Mouse (Mus musculus) embryonic facial prominence, embryonic 13.5 days (tissue): ENCODE results near the gene Btbd18. TPM values are rescaled to one million over a fixed set of nuclear protein-coding genes. Genes with fewer than 3 reads are reported as not detected.
"Not testable (repeated sequence)": the region's sequence is repeated elsewhere in the genome, so short reads cannot be mapped to it uniquely, and the experiment has no call there.

Experiments
- ATAC-seq: fragments of 200-750 bp; cut with Nextera tagmentation; 2 replicates; pipeline ENCODE4 v1.8.0; 2017; ENCODE audit warnings: low read depth; ENCODE audit not compliant: insufficient number of reproducible peaks, insufficient read depth, low FRiP score, low TSS enrichment
- H3K27ac ChIP-seq: fragments of 300-500 bp; sonication (generic); 2 replicates; pipeline ENCODE4 v1.5.1; 2015; ENCODE audit warnings: moderate library complexity, mild to moderate bottlenecking, inconsistent platforms
- H3K27me3 ChIP-seq: fragments of 300-500 bp; sonication (generic); 2 replicates; pipeline ENCODE4 v1.6.1; 2015; ENCODE audit warnings: mild to moderate bottlenecking, inconsistent platforms
- H3K36me3 ChIP-seq: fragments of 300-500 bp; sonication (generic); 2 replicates; pipeline ENCODE4 v1.6.1; 2015; ENCODE audit warnings: mild to moderate bottlenecking, inconsistent platforms
- H3K4me1 ChIP-seq: fragments of 300-500 bp; sonication (generic); 2 replicates; pipeline ENCODE4 v1.6.1; 2015; ENCODE audit warnings: inconsistent platforms
- H3K4me2 ChIP-seq: fragments of 300-500 bp; sonication (generic); 2 replicates; pipeline ENCODE4 v1.6.1; 2015; ENCODE audit warnings: moderate library complexity, mild to moderate bottlenecking, inconsistent platforms
- H3K4me3 ChIP-seq: fragments of 300-500 bp; sonication (generic); 2 replicates; pipeline ENCODE4 v1.5.1; 2015; ENCODE audit warnings: mild to moderate bottlenecking, inconsistent platforms
- H3K9ac ChIP-seq: fragments of 300-500 bp; sonication (generic); 2 replicates; pipeline ENCODE4 v1.6.1; 2015; ENCODE audit warnings: mild to moderate bottlenecking, inconsistent platforms
- H3K9me3 ChIP-seq: fragments of 300-500 bp; sonication (generic); 2 replicates; pipeline ENCODE4 v1.6.1; 2016; ENCODE audit warnings: inconsistent platforms
- WGBS: fragments of 180-500 bp; shearing (Covaris S2); methylation state at CpG from one replicate; pipeline ENCODE4 v1.1.7; 2015; ENCODE audit warnings: mixed read lengths; 5-methylcytosine and 5-hydroxymethylcytosine counted together
- polyA plus RNA-seq: library from polyadenylated mRNA; unstranded; fragments of >200 nt; fragmentation: Nextera tagmentation; extraction: Ambion mirVana; gene quantifications from 2 replicates; pipeline ENCODE4 v1.2.1, GENCODE M21; 2015

Gene Btbd18
- polyA plus RNA-seq, 1 experiment from 2014 or later = 0.41 TPM

DNA sequence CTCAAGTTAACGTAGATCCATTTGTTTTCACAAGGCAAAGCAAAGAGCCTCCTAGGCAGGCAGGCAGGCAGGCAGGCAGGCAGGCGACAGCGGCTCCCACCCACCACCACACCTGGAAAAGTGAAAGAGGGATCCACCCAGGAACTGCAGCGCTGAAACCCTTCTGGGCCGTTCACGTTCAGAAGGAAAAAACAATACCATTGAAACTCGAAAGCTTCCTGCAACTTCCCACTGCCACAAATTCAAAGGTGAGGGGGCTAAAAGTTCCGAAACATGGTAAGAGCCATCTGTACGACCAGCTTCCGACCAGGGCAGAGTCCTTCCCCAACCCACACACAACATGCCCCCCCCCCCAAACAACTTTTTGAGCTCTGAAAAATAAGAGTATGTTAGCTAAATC, 9.2 kb upstream of the Btbd18 start:
- ATAC-seq = no peak
- Histone ChIP-seq H3K4me2 (peak overlapping the region; percentile 73), H3K9ac (peak overlapping the region; percentile 87), H3K36me3 (no peaks in the 10 kb centered on the region), H3K4me1 (peaks cover 16% of the 10 kb centered on the region), H3K27ac (peak overlapping the region; percentile 99), H3K27me3 (no peaks in the 10 kb centered on the region), H3K4me3 (peak overlapping the region; percentile 72), H3K9me3 (no peaks in the 10 kb centered on the region)
- WGBS = under 1% methylated on average over 10 of the region's 10 CpGs

DNA sequence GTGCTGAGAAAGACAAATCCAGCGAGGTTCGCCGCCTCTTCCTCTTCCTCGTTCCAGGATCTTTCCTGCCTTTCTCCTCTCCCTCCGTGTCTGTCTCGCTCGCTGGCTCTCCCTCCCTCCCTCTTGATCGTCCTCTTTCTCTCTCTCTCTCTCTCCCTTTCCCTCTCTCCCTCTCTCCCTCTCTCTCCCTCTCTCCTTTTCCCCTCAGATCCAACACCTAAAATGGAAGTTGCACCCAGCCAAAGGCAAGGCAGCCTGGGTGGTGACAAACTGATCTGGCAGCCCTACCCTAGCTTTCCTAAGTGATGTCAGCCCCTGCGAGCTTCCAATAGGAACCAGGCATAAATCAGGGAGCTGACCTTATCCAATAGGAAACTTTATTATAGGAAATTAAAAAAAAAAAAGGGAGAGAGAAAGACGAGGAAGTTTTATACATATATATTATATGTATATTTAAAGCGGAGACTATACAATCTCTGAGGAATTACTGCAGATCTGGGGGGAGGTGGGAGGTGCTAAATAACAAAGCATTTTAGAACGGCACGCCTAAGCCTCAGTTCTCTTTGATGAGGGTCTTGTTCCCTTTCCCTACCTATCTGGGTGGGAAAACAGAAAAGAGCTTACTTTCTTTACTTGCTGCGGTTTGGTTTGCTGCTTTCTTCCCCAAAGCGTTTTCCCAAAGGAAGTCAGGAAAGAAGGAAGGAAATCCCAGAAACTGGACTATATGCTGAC, 8.2 kb upstream of the Btbd18 start, which contains the start of gene Ctnnd1:
Gene Ctnnd1, minus strand, starts transcription at position 302 of the 732 bp plus-strand sequence.
- Histone ChIP-seq H3K9me3 (no peaks in the 10 kb centered on the region), H3K9ac (peak within 1 kb of the TSS; percentile 87), H3K27me3 (no peaks in the 10 kb centered on the region), H3K4me3 (peak within 1 kb of the TSS; percentile 72), H3K4me1 (peaks cover 16% of the 10 kb centered on the region), H3K27ac (peak within 1 kb of the TSS; percentile 99), H3K4me2 (peak within 1 kb of the TSS; percentile 73), H3K36me3 (no peaks in the 10 kb centered on the region)
- WGBS = under 1% methylated on average over 15 of the region's 15 CpGs
- peak; percentile 97 for ATAC-seq

DNA sequence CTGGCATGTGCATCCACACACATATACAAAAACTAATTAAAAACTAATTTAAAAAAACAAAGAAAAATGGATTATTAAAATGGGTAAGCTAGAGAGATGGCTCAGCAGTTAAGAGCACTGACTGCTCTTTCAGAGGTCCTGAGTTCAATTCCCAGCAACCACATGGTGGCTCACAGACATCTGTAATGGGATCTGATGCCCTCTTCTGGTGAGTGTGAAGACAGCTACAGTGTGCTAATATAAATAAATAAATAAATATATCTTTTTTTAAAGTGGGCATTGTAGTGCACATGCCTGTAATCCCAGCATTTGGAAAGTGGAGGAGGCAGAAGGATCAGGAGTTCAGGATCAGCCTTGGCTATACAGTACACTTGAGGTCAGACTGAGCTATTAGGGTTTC, 5.5 kb upstream of the Btbd18 start:
- no peak overlapping the region for H3K4me3 ChIP-seq
- H3K27me3 ChIP-seq = no peaks in the 10 kb centered on the region
- H3K4me1 ChIP-seq = peaks cover 2% of the 10 kb centered on the region
- H3K9ac ChIP-seq = no peak overlapping the region
- no peak for ATAC-seq
- H3K27ac ChIP-seq = no peak overlapping the region
- H3K4me2 ChIP-seq = no peak overlapping the region
- no peaks in the 10 kb centered on the region for H3K9me3 ChIP-seq
- H3K36me3 ChIP-seq = no peaks in the 10 kb centered on the region

GRCm38 (mm10) chr2:84655864-84656263, 3.0 kb upstream of the Btbd18 start:
- no peaks in the 10 kb centered on the region for H3K27me3 ChIP-seq
- no peak overlapping the region for H3K27ac ChIP-seq
- H3K4me3 ChIP-seq = no peak overlapping the region
- no peaks in the 10 kb centered on the region for H3K9me3 ChIP-seq
- no peak overlapping the region for H3K9ac ChIP-seq
- H3K36me3 ChIP-seq = no peaks in the 10 kb centered on the region
- H3K4me2 ChIP-seq = no peak overlapping the region
- ATAC-seq = no peak
- 61% methylated on average over 1 of the region's 1 CpGs for WGBS
- no peaks in the 10 kb centered on the region for H3K4me1 ChIP-seq

DNA sequence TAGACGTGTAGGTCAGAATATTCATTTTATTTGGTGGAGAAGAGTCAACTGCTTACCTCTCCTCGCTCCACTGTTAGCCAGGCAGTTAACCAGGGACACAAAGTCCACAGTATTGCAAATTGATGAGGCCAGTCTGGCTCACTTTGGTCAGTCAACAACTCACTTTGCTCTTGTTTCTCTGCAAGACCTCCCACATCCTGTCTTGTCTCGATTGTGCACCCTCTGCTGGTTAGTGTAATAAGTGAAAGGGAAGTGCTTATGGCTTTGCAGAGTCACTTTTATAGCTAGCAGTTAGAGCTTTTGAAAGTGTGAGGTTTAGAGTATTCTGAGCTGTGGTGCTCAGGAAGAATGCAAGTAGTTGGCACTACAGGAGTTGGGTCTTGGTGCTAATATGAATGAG, 1.4 kb downstream of the Btbd18 start:
- Histone ChIP-seq H3K27ac (no peak overlapping the region), H3K9me3 (no peaks in the 10 kb centered on the region), H3K9ac (no peak overlapping the region), H3K4me1 (no peaks in the 10 kb centered on the region), H3K4me2 (no peak overlapping the region), H3K27me3 (no peaks in the 10 kb centered on the region), H3K4me3 (no peak overlapping the region), H3K36me3 (no peaks in the 10 kb centered on the region)
- WGBS = 63% methylated on average over 3 of the region's 3 CpGs
- ATAC-seq = no peak

DNA sequence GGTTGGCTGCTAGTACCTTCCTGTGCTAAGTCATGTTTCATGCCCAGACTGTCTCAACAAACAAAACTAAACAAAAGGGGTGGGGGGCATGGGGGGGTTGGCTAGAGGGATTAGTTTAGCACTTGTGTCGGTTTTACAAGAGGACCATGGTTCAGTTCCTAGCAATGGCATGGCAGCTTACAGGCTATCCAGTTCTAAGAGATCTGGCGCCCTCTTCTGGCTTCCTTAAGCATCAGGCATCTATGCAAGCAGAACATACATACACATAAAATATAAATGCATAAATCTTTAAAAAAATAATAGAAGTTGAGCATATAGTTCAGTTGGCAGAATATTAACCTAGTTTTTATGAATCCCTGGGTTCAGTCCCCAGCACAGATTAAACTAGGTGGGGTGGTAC, 4.0 kb downstream of the Btbd18 start:
- Histone ChIP-seq H3K9ac (no peak overlapping the region), H3K27me3 (no peaks in the 10 kb centered on the region), H3K36me3 (no peaks in the 10 kb centered on the region), H3K4me2 (no peak overlapping the region), H3K27ac (no peak overlapping the region), H3K9me3 (no peaks in the 10 kb centered on the region), H3K4me3 (no peak overlapping the region), H3K4me1 (no peaks in the 10 kb centered on the region)
- ATAC-seq = no peak
- 28% methylated on average over 2 of the region's 2 CpGs for WGBS

- WGBS = 64% methylated on average over 12 of the region's 12 CpGs
- Histone ChIP-seq H3K36me3 (peaks cover 14% of the 10 kb centered on the region), H3K9ac (no peak overlapping the region), H3K4me3 (no peak overlapping the region), H3K27me3 (no peaks in the 10 kb centered on the region), H3K4me1 (peaks cover 12% of the 10 kb centered on the region), H3K9me3 (no peaks in the 10 kb centered on the region), H3K4me2 (no peak overlapping the region), H3K27ac (0 out of 2 replicates have a peak overlapping the region, but pooled peaks have one; percentile 48)
- ATAC-seq = no peak
Measured at GRCm38 (mm10) chr2:84666081-84666480, 7.2 kb downstream of the Btbd18 start.

GRCm38 (mm10) chr2:84669828-84670568, 11.1 kb downstream of the Btbd18 start:
- Histone ChIP-seq H3K9ac (peak overlapping the region; percentile 96), H3K4me2 (peak overlapping the region; percentile 71), H3K9me3 (no peaks in the 10 kb centered on the region), H3K27me3 (no peaks in the 10 kb centered on the region), H3K4me3 (peak overlapping the region; percentile 91), H3K27ac (peak overlapping the region; percentile 95), H3K36me3 (peaks cover 37% of the 10 kb centered on the region), H3K4me1 (peaks cover 14% of the 10 kb centered on the region)
- WGBS = 2% methylated on average over 39 of the region's 39 CpGs
- peak; percentile 67 for ATAC-seq

- ATAC-seq = peak; percentile 94
Measured at GRCm38 (mm10) chr2:84670569-84670933, 11.7 kb downstream of the Btbd18 start, which contains the start of gene Selenoh. Selenoh (minus strand) TSS chr2:84670770.

GRCm38 (mm10) chr2:84671535-84671934, 12.7 kb downstream of the Btbd18 start:
- Histone ChIP-seq H3K36me3 (peaks cover 47% of the 10 kb centered on the region), H3K4me2 (peak overlapping the region; percentile 71), H3K4me1 (peaks cover 18% of the 10 kb centered on the region)
- ATAC-seq, H3K27me3 ChIP-seq, H3K27ac ChIP-seq, H3K4me3 ChIP-seq, H3K9ac ChIP-seq, H3K9me3 ChIP-seq: not testable (repeated sequence)
- 57% methylated on average over 4 of the region's 5 CpGs for WGBS

More at GRCm38 (mm10) chr2:84670569-84670933, 11.7 kb downstream of the Btbd18 start, which contains the start of gene Selenoh:
- H3K36me3 ChIP-seq = peaks cover 41% of the 10 kb centered on the region
- peaks cover 14% of the 10 kb centered on the region for H3K4me1 ChIP-seq
- under 1% methylated on average over 20 of the region's 20 CpGs for WGBS
- H3K9ac ChIP-seq = peak within 1 kb of the TSS; percentile 96
- H3K27me3 ChIP-seq = no peaks in the 10 kb centered on the region
- H3K4me3 ChIP-seq = peak within 1 kb of the TSS; percentile 91
- peak within 1 kb of the TSS; percentile 71 for H3K4me2 ChIP-seq
- H3K27ac ChIP-seq = peak within 1 kb of the TSS; percentile 95
- H3K9me3 ChIP-seq = no peaks in the 10 kb centered on the region

DNA sequence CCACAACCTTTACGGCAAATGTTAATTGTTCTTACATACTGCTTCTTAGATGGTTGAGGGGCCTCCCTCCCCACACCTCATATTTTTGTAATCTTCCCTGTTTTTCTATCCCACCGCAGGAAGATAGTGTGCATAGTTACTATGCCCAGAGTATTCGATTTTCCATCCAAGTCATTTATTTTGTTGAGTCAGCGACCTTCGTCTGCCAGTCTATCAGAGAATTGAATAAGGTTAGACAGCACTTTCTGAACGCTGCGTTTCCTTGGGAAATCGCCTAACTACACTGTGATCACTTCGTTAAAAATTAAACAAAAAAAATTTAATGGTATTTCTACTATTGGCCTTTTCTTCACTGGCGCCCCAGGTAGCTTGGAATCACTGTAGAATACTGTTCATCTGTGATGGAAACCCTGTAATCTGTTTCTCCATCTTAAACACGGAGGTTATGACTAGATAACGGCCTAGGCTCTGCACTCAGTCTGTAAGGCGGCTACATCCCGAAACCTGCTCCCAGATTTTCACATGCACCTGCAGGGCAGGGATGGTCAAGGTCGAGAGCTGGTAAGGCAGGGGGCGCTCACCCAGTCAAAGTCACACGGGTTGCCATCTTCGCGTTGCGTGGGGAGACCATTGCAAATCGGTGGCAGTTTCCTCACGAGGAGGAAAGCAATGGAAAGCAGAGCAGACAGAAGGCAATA, 18.5 kb downstream of the Btbd18 start:
- Histone ChIP-seq H3K36me3 (peaks cover 39% of the 10 kb centered on the region), H3K4me2 (peak overlapping the region; percentile 78), H3K27ac (no peak overlapping the region), H3K9ac (peak overlapping the region; percentile 71), H3K4me1 (peaks cover 18% of the 10 kb centered on the region), H3K4me3 (peak overlapping the region; percentile 99), H3K9me3 (no peaks in the 10 kb centered on the region), H3K27me3 (no peaks in the 10 kb centered on the region)
- ATAC-seq = no peak; the same call in 1 of the 2 replicates
- WGBS = 12% methylated on average over 22 of the region's 22 CpGs
